Mouse (Mus musculus) G1E (cell line): ENCODE data around the gene Scamp3.

Source experiments
- CTCF ChIP-seq: IDR thresholded peaks from 2 replicates; pipeline ENCODE4 v1.5.1; 2012; ENCODE audit warnings: low read depth, low read length, inconsistent platforms, mixed read lengths
- GATA1 ChIP-seq: IDR thresholded peaks from 2 replicates; pipeline ENCODE4 v1.6.1; 2012; ENCODE audit warnings: borderline replicate concordance, low read length, inconsistent platforms, mixed read lengths

DNA sequence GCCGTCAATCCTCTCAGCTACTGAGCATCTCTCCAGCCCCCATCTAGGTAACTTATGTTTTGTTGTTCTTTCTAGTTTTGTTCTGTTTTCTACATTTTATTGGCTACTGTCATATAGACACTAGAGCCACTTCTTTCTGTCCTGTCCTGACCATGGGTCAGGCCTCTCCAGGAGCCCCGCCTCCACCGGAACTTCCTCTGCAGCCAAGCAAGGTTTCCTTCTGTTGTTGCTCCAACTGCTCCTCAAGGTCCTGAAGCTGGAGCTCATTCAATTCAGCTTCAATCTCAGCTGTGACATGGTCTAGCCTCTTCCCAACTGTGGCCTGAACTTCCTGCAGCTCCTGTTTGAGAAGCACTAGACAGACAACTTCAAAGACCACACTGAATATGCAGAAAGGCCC is 47.4 kb upstream of the Scamp3 start:
- TF ChIP-seq CTCF: no peak
- no peak for TF ChIP-seq GATA1
